Mouse (Mus musculus): ENCODE results near the gene Gm49450.

Gene Gm49450

DNA sequence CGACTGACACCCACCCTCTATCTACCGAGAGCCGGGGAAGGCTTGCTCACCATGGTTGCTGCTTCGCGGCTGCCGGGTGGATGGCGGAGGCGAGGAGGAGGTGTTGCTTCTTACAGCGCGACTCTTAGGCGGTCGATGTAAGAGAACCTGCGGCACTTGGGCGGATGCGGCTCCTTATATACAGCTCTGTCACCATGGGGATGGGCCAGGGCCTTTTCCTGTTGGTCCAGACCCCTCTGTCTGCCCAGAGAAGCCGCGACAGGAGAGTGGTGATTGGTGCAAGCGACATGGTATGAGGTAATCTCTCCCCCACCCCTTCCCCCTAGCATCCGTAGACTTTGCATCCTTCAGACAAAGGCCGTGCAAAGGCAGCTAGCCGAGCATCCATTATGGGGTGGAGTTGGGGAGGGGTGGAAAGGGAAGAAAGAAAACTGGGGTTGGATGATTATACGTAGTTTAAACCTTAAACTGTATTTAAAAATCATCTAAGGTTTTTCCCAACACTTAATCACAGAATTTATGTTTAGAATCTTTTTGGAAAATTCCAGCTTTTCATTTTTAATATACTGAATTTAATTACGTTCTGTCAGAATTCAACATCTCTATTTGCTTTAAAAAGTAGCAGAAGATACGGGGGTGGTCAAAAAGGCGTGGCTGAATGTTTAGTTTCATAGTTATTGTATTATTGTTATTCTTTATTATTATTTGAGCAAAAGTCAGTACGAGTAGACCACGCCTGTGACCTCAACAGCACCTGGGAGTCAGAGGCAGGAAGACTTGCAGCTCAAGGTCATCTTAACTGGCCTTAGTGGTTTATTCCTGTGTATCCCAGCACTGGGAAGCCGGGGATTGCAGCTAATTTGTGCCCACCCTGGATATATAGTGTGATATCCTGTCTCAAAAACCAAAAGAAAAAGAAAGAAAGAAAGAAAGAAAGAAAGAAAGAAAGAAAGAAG is at the start of gene Gm49450, which contains the start of gene Tuba1a:
Gene Gm49450, minus strand, starts transcription at position 151 of the 956 bp plus-strand sequence.
Gene Tuba1a, minus strand, starts transcription at position 303 of the 956 bp plus-strand sequence.
- DNase-seq (ENCODE audit: low read depth, low spot score): peak; percentile 96

DNA sequence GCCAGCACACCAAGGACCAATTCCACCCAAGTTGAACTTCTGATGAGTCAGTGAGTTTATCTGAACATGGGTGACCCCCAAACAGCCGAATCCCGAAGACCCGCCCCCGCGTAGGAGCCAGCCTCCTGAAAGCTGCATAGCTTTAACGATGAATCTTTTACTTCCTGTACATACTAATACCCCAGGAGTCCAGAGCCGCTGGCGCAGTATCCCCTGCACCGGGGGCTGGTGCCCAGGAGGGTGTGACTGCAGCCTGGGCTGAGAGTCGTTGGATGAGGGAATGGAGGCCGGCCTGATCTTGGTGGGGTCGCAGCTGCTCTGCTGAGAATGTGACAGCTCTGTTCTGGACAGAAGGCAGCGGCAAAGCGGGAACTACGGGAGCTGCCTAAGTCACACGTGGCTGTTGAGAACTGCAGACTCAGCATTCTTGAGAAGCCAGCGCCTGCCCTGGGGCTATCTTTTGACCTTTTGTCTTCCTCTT is 48.1 kb upstream of the Gm49450 start:
- DNase-seq (ENCODE audit: low read depth, low spot score): no peak

DNA sequence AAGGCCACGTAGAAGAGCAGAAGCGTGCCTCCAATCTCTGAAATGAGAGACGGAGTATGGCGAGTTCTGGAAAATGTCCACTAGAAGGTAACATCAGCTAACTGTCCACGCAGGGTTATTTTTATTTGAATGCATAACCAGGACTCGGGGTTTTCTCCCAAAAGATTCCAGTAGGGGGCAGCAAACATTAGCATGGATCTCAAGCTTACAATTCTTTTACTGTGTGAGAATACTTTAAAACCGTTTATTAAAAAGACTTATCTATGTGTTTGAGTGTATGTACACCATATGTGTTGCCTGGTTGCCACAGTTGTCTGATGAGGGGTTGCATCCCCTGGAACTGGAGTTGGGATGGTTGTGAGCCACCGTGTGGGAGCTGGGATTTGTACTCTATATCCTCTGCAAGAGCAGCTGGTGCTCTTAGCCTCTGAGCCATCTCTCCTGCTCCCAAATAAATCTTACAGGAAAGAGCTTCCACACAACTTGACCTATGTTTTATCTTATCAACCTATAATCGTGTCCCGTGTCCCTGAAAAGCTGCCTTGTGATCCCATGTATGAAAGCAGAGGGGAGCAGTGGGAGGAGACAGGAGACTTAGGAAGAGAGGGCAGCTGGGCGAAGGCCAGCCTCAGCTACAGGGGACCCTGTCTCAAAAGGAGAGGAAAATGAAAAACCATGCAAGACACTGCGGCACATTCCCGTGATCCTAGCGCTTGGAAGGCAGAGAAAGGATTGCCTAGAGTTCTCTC is 47.4 kb upstream of the Gm49450 start:
- no peak for DNase-seq (ENCODE audit: low read depth, low spot score)

DNA sequence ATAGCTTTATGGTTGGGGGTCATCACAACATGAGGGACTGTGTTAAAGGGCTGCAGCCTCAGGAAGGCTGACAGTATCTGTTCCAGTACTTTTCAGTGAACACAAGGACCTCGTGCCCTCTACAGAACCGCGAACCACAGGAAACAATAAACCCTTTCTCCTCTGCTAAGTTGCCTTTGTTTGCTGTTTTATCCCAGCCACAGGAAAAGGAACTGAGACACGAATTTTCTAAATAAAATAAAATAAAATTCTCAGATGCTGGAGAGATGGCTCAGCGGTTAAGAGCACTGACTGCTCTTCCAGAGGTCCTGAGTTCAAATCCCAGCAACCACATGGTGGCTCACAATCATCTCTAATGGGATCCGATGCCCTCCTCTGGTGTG is 45.4 kb upstream of the Gm49450 start:
- no peak for DNase-seq (ENCODE audit: low read depth, low spot score)

DNA sequence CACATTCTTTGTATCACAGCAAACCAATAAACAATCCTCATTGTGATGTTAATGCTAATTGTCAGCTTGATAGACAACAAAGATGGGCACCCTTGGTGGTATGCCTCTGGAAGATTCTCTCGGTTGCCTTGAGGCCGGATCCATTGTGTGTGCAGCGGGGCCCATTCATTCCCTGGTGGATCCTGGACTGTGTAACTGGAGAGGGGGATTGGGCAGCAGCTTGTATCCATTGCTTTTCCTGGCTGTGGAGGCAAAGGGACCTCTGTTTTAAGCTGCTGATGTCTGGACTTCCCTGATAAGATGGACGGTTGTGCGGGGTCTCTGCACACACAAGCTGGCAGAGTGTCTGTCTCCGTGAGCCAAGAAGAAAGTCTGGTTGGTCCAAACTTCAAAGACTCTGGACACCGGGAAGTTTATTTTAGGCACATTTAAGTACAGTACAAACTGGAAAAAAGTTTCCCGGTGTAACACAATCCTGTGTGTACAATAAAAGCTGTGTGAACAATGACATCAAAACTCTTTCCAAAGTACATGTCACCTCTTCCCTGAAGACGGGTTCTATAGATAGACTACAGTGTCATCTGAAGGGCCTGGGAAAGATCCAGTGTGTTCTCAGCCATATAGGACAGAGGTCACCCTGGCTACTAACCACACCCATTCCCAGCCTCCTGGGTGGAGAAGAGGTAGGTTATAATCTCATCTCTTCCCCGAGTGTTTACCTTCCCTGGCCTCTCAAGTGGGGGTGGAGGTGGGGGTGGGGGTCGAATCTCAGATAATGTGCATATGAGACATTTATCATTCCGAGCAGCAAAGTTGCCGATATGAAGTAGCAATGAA is 44.8 kb upstream of the Gm49450 start:
- DNase-seq (ENCODE audit: low read depth, low spot score): no peak

DNA sequence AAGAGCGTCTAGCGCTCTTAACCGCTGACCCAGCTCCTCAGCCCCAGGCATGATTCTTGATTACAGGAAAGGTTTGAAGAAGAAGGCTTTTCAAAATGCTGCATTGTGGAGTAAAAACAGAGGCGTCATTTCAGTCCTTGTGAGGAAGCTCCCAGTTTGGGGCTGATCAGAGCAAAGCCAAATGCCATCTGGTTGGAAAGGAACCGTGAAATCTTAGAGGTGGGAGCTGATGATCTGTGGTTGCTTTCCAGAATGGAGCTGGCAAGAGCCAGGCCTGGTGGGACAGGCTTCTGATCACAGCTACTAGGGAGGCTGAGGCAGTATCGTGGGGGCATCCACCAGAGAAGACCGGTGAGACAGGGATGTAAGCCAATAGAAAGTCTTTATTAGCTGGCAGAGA is 43.5 kb upstream of the Gm49450 start:
- no peak for DNase-seq (ENCODE audit: low read depth, low spot score)

DNA sequence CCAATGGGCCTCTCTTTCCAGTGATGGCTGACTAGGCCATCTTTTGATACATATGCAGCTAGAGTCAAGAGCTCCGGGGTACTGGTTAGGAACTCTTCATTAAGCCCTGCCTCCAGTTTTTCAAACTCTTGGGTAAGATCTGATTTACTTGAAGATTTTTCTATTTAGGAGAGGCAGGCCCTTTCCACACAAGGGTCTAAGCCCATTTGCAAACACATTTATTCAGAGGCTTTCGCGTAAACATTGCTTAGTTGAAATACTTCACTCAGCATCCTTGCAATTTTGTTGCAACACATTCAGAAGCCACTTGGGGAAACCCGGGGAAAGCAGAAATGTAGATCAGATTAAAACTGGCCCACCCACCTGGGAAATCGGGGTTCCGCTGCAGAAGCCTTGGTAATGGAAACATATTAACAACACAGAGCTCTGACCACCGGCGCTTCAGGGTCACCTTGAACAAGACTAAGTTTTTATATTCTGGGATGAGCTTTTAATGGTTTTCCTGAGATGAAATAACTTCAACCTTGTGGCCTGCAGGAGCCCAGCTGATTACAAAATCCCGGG is 41.7 kb upstream of the Gm49450 start:
- no peak for DNase-seq (ENCODE audit: low read depth, low spot score)

DNA sequence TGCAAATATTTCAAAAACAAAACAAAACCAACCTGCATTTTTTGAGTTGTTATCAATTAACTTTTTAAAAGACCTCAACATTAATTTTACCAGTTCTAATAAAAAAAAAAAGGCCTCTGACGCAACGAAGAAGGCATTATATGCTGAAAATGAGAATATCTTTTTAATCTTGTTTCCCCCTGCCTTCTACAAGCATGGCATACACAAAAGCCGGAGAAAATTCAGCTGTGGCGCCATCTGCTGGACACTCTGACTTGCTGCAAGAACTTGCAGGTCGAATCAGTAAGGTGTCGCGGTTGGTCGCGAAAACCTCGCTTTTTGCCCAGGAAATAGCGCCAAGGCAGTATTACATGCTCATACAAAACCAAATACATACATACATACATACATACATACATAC is 40.5 kb upstream of the Gm49450 start:
- DNase-seq (ENCODE audit: low read depth, low spot score): no peak

DNA sequence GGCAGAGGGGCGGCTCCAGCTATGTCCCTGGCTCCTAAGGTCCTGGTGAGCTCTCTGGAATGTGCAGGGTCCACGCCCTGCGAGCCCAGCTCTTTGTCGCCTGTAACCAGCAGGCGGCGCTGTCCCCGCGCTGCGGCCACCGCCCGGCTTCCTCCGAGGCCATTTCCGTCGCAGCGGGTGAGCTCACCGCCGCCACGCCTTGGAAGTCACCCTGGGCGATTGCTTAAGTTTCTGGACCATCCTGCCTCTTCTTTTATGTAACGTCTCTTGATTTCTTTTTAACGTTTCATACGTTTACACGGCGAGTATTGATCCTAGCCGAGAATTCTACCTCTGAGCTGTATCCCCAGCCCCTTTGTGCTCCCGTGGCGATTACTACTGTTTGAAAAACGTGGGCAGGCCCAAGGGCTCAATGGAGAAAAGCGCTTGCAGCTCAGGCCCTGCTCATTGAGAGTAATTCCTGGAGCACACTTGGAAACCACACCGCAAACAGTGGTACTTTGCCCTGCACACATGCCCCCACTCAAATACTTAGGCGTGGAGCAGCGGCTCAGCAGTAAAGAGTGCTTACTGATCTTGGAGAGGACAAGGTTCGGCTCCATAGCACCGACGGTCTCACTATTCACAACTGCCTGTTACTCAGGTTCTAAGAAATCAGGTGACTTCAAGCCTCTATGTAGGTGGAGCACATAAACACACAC is 39.9 kb upstream of the Gm49450 start:
- DNase-seq (ENCODE audit: low read depth, low spot score): peak; percentile 95

DNA sequence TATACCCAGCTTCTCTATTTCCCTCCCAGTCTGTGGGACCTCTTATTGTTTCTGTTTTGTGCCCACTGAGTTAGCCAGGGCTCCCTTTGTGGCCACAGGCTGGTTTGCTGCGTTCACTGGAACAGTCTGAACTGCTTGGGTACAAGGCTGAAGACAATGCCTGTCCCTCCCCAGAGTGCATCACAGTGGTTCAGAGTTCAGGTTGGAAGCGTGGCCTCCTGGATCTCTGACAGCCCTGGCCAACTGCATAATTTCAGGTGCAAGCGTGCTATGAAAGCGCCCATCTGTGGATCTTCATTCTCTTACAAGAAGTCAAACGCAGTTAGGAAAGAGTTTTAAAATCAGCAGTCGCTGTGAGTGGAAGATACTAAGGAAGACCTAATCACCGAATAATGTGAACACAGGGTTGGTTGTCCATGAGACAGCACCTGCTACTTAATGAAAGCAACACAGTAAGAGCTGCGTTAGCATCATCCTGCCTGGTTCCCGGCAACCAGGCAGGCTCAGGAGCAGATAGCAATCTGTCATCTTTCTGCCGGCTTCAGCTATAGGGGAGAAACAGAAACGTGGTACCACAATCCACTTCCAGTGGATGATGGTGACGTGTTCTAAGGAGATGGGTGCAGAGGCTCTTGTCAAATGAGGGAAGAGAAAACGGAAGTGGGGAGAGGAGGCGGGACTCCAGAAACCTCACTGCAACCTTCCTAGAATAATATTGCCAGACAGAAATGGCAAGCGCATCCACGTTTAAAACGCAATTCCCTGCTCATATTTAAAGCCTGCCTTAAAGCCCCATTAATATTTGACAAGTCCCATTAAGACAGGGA is 38.9 kb upstream of the Gm49450 start:
- no peak for DNase-seq (ENCODE audit: low read depth, low spot score)

DNA sequence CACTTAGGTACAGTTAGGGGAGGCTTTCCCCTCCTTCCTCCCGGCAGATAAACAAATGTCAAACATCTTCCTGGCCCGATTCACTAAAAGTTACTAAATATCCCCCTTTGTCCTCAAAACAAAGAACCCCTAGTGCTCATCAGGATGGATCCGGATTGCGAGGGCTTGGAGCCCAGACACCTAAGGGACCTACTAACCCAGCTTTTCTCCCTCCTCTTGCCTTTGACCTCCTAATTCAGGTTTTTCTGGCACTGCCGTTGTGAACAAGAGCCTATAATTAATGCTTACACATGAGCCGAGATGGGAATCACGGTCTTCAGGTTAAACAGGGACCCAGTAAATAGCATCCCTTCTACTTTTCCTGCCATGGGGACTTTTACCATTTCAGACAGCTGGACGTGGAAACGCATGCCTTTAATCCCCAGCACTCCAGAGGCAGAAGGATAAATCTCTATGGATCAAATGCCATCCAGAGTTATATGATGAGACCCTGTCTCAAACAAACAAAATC is 38.2 kb upstream of the Gm49450 start:
- no peak for DNase-seq (ENCODE audit: low read depth, low spot score)

DNA sequence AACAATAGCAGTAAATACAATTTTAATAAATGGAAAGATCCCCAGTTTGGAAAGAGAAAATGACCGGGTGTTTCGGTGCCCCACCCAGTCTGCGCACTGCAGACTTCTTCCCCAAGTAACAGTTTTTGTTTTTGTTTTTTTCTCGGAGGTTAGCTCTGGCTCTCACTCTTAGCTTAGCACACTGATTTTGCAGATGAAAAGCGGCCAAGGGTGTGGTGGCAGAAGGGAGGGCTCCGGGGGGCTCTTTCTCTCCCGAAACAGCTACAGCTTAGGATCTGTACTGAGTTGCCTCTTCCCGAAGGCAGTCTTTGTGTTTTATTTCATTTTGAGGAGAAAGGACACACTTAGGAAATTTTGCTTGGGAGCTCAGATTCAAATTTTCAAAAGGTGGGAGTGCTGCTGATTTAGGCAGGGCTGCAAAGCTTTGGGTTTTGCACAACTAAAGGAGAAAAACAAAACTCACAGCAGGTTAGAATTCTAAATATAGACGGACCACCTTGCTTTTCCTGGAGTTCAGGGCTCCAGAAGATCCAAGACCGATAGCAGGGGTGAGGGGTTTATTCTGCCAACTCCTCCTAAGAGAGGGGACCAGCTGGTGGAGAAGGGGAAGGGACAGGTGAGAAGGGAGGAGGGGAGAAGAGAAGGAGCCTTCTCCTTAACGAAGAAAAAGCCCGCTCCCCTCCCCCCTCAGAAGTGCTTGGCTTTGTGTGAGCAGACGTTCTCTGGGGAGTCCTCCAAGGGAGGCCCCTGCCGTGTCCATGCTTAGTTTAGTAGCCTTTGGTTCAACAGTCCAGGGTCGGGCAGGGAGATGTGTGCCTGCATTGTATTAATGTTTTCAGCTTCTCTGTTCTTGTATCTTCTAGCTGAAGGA is 37.6 kb upstream of the Gm49450 start:
- no peak for DNase-seq (ENCODE audit: low read depth, low spot score)

DNA sequence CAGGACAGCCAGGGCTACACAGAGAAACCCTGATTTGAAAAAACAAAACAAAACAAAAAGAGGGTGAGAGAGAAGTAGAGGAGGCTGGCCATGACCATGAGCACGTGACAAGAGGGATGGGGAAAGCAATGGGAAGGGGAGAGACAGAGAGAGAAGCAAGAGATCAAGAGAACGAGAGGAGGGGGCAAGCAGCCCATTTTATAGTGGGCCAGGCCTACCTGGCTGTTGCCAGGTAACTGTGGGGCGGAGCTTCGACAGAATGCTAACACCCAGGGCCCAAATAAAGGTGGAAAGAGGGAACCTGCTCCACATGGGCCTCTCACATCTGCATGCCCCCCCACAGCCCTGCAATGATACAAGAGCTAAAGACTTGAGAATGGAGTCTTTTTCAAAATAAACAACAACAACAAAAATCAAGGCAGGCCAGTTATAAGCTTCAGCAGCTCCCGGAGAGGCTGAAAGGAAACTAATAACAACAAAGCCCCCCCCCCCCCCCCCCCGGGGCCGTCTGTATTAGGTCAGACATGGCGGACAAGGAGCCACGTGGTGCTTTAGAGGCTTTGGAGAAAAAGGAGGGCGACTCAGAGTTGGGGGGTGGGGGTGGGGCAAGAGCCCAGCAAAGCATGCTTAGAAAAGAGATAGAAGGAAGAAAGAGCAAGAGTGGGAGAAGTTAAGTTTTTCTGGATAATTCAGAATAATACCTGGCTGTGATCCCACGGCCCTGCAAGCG is 36.5 kb upstream of the Gm49450 start:
- DNase-seq (ENCODE audit: low read depth, low spot score): no peak

DNA sequence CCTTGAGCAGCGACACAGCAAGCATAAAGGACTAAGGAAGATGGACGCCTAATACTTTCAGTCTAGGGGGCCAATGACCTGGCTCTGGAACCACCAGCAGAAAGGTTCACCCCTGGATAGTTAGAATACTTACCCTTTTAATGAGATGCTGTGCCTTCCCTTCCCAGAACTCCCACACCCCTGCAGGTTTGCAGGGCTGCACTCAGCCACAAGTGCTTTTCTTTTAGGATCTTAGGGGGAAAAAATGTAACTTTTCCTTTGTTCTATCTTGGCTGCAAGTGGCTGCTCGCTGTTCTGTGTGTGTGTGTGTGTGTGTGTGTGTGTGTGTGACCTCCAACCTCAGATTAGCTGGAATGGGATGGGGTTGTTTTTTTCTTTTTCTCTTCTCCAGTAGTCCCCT is 35.4 kb upstream of the Gm49450 start:
- no peak for DNase-seq (ENCODE audit: low read depth, low spot score)

DNA sequence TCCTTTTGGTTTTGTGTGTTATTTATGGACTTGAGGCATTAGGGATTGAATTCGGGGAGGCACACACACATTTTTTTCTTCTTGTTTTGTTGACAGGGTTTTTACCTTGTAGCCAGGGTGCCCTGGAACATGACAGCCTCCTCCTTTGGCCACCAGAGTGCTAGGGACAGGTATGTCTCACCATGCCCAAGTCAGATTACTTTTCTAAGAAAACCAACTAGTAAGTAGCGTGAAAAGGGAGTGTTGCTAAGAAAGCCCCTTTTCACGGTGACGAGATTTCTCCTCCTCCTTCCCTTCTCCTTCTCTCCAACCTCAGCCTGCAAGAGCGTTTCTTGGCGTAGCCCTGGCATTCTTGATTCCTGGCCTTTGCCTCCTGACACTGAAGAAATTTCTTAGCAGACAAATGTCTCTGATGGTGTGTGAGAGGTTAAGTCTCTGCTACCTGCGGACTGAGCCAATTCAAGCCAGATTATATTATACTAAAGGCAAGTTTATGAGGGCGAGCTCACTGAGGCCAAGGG is 34.4 kb upstream of the Gm49450 start:
- DNase-seq (ENCODE audit: low read depth, low spot score): no peak

DNA sequence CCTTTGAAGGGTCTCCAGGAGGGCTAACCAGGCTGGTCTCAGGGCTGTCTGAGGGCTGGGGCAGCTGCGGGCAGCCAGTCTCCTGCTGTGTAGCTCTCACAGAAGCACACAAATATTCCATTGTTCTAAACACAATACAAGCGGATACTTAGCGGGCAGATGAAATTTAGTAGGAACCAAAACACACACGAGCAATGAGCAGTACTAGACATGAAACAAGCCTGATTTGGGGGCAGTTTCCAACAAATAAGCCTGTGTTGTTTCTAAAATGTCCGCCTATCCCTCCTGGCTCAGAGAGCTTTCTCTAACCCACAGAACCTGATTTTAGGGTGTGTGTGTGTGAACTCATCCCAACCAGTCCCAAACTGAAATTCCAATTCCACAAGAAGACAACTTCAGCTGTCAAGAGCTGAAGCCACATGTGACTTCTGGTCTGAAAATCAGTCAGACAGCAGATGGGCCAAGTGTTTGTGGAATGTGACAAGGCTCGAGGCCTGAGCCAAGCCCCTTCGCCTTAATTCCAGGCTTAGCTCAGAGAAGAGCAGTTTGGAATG is 33.8 kb upstream of the Gm49450 start:
- DNase-seq (ENCODE audit: low read depth, low spot score): no peak

DNA sequence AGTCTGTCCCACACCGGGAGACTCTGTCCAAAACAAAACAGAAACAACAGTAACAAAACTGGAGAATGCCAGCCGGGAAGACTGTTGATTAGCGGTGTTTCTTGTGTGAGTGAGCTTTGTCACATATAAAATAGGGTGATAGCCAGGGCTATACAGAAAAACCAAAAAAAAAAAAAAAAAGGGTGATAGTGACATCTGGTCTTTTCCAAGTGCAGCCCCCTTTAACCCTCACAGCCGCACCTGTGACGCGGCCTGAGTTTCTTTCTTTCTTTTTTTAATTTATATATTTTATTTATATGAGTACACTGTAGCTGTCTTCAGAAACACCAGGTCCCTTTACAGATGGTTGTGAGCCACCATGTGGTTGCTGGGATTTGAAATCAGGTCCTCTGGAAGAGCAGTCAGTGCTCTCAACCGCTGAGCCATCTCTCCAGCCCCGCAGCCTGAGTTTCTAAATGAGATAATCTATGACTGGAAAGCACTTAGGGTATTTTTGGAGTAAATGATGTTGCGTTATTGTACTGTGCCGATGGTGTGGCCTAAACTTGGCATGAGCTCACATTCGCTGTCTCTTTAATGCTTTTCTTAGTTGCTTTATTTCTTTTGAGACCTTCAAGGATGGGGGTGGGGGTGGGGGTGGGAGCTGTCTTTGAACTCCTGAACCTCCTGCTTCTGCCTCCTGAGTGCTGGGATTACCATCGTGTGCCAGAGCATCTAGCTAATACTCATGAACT is 32.8 kb upstream of the Gm49450 start:
- no peak for DNase-seq (ENCODE audit: low read depth, low spot score)

Measured in WW6 (cell line).